Mouse (Mus musculus) urinary bladder, adult 18-20 months (tissue): ENCODE measurements around the gene Coq5.
A peak's percentile ranks its signal among the peaks of the same experiment; 100 is the strongest.
"Not testable (repeated sequence)": the region's sequence is repeated elsewhere in the genome, so short reads cannot be mapped to it uniquely, and the experiment has no call there.

Experiments used
- DNase-seq, 2 experiments: peaks; one replicate each; pipeline ENCODE4 v3.0.0; 2022; ENCODE audit warnings: low spot score in 2 of 2, mixed read lengths in 2 of 2

Coq5 gene

DNA sequence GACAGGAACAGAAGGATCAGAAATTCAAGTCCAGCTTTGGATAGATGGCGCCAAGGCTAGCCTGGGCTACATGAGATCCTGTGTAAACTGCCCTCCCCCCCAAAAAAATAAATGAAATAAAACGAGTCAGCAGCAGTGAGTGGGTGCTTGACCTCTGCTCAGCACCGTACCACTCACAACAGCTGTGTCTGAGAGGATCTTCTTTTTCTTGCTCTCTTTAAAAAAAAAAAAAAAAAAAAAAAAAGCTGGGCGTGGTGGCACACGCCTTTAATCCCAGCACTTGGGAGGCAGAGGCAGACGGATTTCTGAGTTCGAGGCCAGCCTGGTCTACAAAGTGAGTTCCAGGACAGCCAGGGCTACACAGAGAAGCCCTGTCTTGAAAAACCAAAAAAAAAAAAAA lies 22.7 kb downstream of the Coq5 start:
- not testable (repeated sequence) for DNase-seq

DNA sequence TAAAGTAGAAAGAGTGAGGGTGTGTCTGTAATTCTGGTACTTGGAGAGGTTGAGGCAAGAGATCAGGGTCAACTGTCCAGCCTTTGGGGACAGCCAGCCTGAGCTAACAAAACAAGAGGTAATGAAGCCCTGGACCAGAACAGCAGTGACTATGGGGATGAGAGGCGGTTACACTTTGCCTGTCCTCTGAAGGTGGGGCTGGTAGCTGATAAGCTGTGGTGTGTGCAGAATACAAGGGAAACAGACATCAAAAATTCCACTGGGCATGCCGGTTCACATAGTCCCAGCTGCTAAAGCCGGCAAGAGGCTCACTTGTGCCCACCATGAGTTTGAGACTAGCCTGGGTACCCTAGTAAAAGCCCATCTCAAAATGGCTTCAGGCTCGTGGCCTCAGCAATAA lies 32.9 kb downstream of the Coq5 start:
- DNase-seq, result no peak

GRCm38 (mm10) chr5:115312816-115313667 lies 33.6 kb downstream of the Coq5 start:
- no peak for DNase-seq

DNA sequence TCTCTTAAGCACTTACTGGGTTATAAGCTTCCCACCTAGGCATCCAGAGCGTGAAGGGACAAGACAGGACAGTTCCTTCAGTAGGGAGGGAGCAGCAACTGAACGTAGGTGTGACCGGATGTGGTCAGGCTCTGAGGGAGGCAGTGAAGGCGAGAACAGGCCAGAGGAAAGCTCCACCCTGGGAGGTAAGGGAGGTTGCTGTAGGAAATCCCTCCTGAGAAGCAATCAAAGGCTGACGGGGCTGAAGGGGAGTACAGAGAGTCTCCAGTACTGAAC lies 34.1 kb downstream of the Coq5 start:
- DNase-seq, result no peak

DNA sequence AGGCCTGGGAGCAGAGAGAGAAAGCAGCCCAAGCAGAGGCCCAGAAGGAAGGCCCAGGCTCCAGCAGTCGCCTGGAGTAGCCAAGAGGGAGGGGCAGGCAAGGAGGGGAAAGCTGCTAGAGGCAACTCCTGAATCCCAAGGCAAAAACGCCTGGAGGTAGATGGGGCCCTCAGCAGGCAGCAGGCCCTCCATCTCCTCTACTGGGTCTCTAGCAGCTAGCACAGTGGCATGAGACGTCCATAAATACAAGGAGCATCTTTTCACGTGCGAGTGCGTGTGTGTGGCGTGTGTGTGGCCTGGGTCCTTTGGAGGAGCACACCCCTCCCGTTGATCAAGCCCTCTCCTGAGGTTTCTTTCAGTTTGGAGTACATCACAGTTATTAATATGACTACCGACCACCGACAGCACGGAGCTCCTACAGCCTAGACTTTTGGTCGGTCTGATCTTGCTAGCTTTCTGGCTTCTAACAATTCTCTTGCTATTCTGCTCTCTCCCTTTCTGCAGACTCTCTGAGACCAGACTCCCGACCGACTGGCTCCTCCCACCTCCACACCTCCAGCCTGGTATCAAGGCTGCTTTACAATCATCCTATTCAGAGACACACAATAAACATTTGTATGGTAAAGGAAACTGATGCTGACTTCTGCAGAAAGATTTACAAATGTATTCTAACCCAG lies 37.6 kb downstream of the Coq5 start:
- no peak for DNase-seq

- no peak for DNase-seq
These were observed 38.3 kb downstream of the Coq5 start for GRCm38 (mm10) chr5:115317645-115318328.

DNA sequence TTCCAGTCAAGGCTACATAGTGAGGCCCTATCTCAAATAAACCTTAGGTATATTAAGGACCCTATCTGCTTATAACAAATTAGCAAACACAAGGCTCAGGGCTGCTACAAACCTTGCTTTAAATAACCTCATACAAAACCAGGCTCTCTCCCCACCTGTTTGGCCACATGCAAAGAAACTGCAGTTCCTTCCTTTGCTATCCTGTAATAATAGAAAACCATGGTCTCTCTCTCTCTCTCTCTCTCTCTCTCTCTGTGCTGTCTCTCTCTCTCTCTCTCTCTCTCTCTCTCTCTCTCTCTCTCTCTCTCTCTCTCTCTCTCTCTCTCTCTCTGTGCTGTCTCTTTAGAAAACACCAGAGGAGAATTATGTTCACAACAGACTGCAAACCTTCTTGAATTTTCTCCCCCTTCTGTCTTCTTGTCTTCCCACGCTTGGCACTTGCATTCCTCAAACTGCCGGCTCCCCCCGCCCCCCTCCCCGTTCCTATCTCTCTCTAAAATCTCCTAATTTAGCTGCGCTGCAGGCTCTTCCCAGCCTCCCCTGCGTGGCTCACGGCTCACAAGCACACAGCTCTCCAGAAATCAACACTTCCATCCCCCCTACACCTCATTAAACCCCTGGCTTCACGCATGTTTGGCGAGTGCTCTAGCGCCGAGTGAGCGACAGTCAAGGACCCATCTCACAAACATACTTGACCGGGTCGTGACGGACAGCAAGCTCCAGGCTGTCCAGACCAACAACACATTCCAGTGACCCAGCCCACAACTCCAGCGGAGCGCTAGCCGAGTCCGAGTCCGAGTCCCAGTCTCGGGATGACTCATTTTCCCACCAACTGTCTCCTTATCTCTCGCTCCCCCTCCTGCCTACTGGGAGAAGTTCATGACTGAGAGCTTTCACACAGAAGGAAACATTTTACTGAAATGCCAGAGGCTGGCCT lies 39.8 kb downstream of the Coq5 start:
- DNase-seq, result peak; percentile 62 to 71

DNA sequence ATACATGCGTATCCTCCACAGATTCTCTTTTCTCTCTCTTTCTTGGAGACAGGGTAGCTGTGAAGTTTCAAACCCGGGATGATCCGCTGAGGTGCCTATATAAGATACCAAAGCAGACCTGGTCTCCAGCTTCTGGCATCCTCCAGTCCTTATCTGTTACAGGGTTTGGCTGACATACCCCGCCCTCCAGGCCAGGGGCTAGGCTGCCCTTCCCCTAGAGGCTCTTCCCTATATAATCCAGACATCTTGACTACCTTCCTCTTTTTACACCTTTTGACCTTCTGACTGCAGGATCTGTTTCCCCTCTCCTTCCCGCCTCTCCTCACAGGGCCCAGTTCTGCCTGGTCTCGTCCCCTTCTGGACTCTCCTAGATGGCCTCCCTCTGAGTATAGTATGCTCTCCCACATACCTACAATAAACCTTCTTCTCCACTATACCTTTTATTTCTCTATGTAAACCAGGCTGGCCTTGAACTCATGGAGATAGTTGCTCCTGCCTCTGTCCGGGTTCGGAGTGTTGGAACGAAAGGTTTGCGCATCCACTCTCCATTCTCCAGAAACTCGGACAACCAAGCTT lies 46.9 kb downstream of the Coq5 start:
- no peak for DNase-seq

GRCm38 (mm10) chr5:115326875-115327609 lies 47.6 kb downstream of the Coq5 start, which contains the start of gene Srsf9:
Gene Srsf9, plus strand, starts transcription at chr5:115327177.
- DNase-seq, result peak; percentile 92 to 94

DNA sequence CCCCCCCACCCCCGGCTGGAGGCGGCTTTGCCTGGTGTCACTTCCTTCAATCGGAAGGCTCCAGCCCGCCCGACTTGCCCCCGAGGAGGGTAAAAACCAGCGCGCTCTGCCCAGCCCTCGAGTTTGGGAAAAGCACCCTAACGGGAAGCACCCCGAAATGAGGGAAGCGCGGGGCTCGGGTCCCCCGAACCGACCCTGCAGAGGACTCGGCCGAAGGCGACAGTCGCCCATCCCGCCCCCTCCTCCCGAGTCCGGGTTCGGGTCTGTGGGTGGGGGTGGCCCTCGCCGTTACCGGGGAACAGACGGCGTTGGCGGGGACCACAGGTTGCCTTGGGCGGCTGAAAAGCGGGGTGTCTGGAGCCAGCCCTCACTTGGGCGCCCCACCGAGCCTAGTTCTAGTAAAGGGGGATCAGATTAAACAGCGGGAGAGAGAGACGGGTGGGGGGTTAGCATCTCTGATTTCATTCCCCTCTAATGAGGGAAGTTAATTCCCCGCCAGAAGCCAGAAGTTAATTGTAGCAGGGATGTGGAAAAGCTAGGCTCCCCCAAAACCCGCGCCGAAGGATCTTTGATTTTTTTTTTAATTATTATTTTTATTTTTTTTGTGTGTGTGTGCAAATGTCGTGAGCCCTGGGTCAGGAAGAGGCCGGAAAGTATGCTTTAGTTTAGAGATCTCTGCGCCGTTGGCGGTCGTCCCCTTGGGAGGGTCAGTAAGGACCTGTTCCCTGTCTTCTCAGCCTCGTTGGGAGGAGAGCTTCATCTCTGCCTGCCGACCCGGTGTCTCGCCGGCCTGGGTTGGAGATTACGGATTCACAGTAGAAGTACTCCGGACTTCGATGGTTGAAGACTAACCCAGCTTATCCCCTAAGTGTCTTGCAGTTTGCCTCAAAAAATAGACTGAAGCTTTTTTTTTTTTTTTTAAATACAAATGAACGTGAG lies 48.4 kb downstream of the Coq5 start:
- peak in 1 of 2 experiments; percentile 25 for DNase-seq

GRCm38 (mm10) chr5:115330955-115331354 lies 51.5 kb downstream of the Coq5 start:
- DNase-seq, result no peak

GRCm38 (mm10) chr5:115333626-115334025 lies 54.2 kb downstream of the Coq5 start:
- no peak for DNase-seq

DNA sequence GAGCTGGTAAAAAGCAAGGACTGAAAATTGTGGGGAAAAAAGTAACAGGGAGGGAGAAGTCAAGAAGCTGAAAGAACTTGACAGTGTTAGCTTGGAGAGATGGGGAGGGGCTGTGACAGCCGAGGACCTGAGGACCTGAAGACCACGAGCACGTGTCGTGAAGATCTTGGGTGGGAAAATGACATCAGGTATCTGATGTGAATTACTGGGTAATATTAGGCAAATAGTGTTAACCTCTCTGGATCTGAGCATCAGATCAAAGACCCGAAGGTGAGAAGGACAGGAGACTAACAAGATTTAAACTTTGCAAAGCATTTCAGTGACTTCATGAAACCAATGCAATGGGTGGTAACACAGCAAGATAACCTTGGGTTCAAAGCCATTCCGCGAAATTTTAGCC lies 60.5 kb downstream of the Coq5 start:
- DNase-seq, result no peak

DNA sequence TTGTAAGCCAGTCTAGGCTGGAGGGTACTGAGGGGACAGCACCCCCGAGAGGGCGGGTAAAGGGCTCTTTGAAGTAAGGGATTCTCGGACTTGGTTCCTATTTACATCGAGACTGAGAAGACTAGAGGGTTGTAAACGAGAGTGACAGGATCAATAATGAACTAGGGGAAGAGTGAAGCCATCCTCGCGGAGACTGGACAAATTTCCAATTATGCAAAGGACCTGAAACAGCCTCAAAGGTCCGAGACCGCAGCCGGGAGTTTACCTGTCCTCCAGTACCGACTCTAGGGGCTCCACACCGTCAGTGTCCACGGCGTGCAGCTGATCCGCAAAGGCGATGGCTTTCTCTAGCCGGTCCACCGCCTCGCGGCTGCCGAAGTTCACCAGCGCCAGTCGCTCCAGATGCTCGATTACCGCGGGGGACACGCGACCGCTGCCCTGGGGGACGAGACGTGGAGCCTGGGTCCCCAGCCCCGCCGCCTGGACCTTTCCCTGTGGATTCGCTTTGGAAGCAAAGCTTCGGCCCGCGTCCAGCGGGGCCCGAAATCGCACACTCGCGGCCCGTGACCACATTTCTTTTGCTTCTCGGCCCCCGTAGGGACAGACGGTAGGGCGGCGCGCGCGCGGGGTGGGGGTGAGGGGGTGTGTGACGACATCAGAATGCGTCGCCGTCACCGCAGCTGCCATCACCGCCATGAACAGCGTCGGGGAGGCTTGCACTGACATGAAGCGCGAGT lies 61.3 kb downstream of the Coq5 start, which contains the start of the genes Gatc and Triap1:
Gatc (minus strand) TSS at position 602 of the 737 bp plus-strand sequence.
Triap1 (plus strand) TSS at position 649 of the 737 bp plus-strand sequence.
- DNase-seq, result peak; percentile 77 to 86

GRCm38 (mm10) chr5:115341314-115342165 lies 62.1 kb downstream of the Coq5 start:
- DNase-seq, result no peak
